Mouse (Mus musculus) MEL (cell line): ENCODE data around the gene Ddx41. TPM values are rescaled to one million over a fixed set of nuclear protein-coding genes. Genes with fewer than 3 reads are reported as not detected.

Experiments used
- DNase-seq: peaks from one replicate; pipeline ENCODE4 v3.0.0; 2011; ENCODE audit warnings: low read depth, low spot score
- H3K27ac ChIP-seq: 2 replicates; pipeline ENCODE4 v1.5.1; 2012; ENCODE audit warnings: low read depth, mild to moderate bottlenecking, control low read depth, low read length, moderate library complexity; ENCODE audit not compliant: control insufficient read depth
- H3K27me3 ChIP-seq, 2 experiments: fragments of 150-350 bp in 1 of 2; sonication (generic) in 1 of 2; 2 replicates each; pipeline ENCODE4 v1.6.1; 2012; ENCODE audit warnings: low read length in 2 of 2, mild to moderate bottlenecking in 2 of 2, improper control_type of control experiment in 1 of 2, moderate library complexity in 1 of 2; ENCODE audit not compliant: insufficient read depth in 2 of 2, control insufficient read depth in 1 of 2
- H3K36me3 ChIP-seq, 2 experiments: 2 replicates each; pipeline ENCODE4 v1.6.1; 2012 to 2014; ENCODE audit warnings: low read length in 2 of 2, improper control_type of control experiment in 1 of 2, inconsistent platforms in 1 of 2, mild to moderate bottlenecking in 1 of 2; ENCODE audit not compliant: insufficient read depth in 2 of 2, control insufficient read depth in 1 of 2
- H3K4me1 ChIP-seq, 2 experiments: fragments of 150-350 bp in 1 of 2; sonication (generic) in 1 of 2; 2 replicates each; pipeline ENCODE4 v1.6.1; 2012; ENCODE audit warnings: low read length in 2 of 2, improper control_type of control experiment in 1 of 2, mild to moderate bottlenecking in 1 of 2; ENCODE audit not compliant: insufficient read depth in 2 of 2, control insufficient read depth in 1 of 2
- H3K4me3 ChIP-seq, 2 experiments: fragments of 150-350 bp in 1 of 2; sonication (generic) in 1 of 2; 2 replicates each; pipeline ENCODE4 v1.5.1; 2012; ENCODE audit warnings: low read depth in 2 of 2, low read length in 2 of 2, mild to moderate bottlenecking in 2 of 2, moderate library complexity in 2 of 2, control low read depth in 1 of 2, improper control_type of control experiment in 1 of 2; ENCODE audit not compliant: control insufficient read depth in 1 of 2, insufficient read depth in 1 of 2
- H3K79me2 ChIP-seq: 2 replicates; pipeline ENCODE4 v1.6.1; 2012; ENCODE audit warnings: mild to moderate bottlenecking, low read length, moderate library complexity; ENCODE audit not compliant: control insufficient read depth, poor library complexity, insufficient read depth
- H3K9ac ChIP-seq: 2 replicates; pipeline ENCODE4 v1.6.1; 2012; ENCODE audit warnings: low read depth, mild to moderate bottlenecking, control low read depth, low read length, moderate library complexity; ENCODE audit not compliant: control insufficient read depth, poor library complexity, severe bottlenecking
- H3K9me3 ChIP-seq: fragments of 150-350 bp; sonication (generic); replicated peaks from 2 replicates; pipeline ENCODE4 v1.6.1; 2012; ENCODE audit warnings: mild to moderate bottlenecking, low read length, improper control_type of control experiment, moderate library complexity; ENCODE audit not compliant: insufficient read depth
- BHLHE40 ChIP-seq: IDR thresholded peaks from 2 replicates; pipeline ENCODE4 v1.6.1; 2012; ENCODE audit warnings: low read depth, mild to moderate bottlenecking, inconsistent platforms, low read length, improper control_type of control experiment, borderline replicate concordance
- CTCF ChIP-seq, 3 experiments: IDR thresholded peaks in 2 of 3; conservative IDR thresholded peaks in 1 of 3; 2 replicates each; pipeline ENCODE4 v1.5.1; 2011 to 2012; ENCODE audit warnings: low read length in 3 of 3, low read depth in 2 of 3, mild to moderate bottlenecking in 2 of 3, improper control_type of control experiment in 1 of 3, inconsistent platforms in 1 of 3, mixed read lengths in 1 of 3, moderate library complexity in 1 of 3; ENCODE audit not compliant: control insufficient read depth in 1 of 3, insufficient read depth in 1 of 3, poor library complexity in 1 of 3, severe bottlenecking in 1 of 3
- E2F4 ChIP-seq: IDR thresholded peaks from 2 replicates; pipeline ENCODE4 v1.6.1; 2011; ENCODE audit warnings: low read depth, low read length, improper control_type of control experiment, borderline replicate concordance
- ELF1 ChIP-seq: IDR thresholded peaks from 2 replicates; pipeline ENCODE4 v1.6.1; 2014; ENCODE audit warnings: low read depth, mild to moderate bottlenecking, inconsistent platforms, low read length, improper control_type of control experiment, moderate library complexity
- EP300 ChIP-seq, 2 experiments: IDR thresholded peaks; 2 replicates each; pipeline ENCODE4 v1.6.1; 2011; ENCODE audit warnings: improper control_type of control experiment in 2 of 2, low read length in 2 of 2, low read depth in 1 of 2, mild to moderate bottlenecking in 1 of 2
- GABPA ChIP-seq: IDR thresholded peaks from 2 replicates; pipeline ENCODE4 v1.6.1; 2012; ENCODE audit warnings: low read depth, mild to moderate bottlenecking, inconsistent platforms, low read length, improper control_type of control experiment, moderate library complexity
- GATA1 ChIP-seq: IDR thresholded peaks from 2 replicates; pipeline ENCODE4 v1.6.1; 2011; ENCODE audit warnings: low read depth, low read length, improper control_type of control experiment
- JUND ChIP-seq: IDR thresholded peaks from 2 replicates; pipeline ENCODE4 v1.6.1; 2011; ENCODE audit warnings: low read depth, mild to moderate bottlenecking, improper control_type of control experiment, low read length
- MAFK ChIP-seq: IDR thresholded peaks from 2 replicates; pipeline ENCODE4 v1.6.1; 2011; ENCODE audit warnings: low read depth, mild to moderate bottlenecking, low read length, improper control_type of control experiment, borderline replicate concordance
- MEF2A ChIP-seq: IDR thresholded peaks from 2 replicates; pipeline ENCODE4 v1.6.1; 2014; ENCODE audit warnings: low read depth, mild to moderate bottlenecking, inconsistent platforms, low read length, improper control_type of control experiment; ENCODE audit not compliant: poor library complexity, insufficient replicate concordance, severe bottlenecking; ENCODE audit errors: extremely low read depth
- POLR2A ChIP-seq, 2 experiments: IDR thresholded peaks; 2 replicates each; pipeline ENCODE4 v1.6.1; 2011 to 2012; ENCODE audit warnings: low read length in 2 of 2, mild to moderate bottlenecking in 2 of 2, control low read depth in 1 of 2, improper control_type of control experiment in 1 of 2, low read depth in 1 of 2, moderate library complexity in 1 of 2; ENCODE audit not compliant: control insufficient read depth in 1 of 2, insufficient read depth in 1 of 2, poor library complexity in 1 of 2
- POLR2AphosphoS2 ChIP-seq: IDR thresholded peaks from 2 replicates; pipeline ENCODE4 v1.6.1; 2011; ENCODE audit warnings: low read length, improper control_type of control experiment
- RCOR1 ChIP-seq: IDR thresholded peaks from 2 replicates; pipeline ENCODE4 v1.6.1; 2012; ENCODE audit warnings: low read depth, mild to moderate bottlenecking, inconsistent platforms, low read length, improper control_type of control experiment
- SMC3 ChIP-seq: IDR thresholded peaks from 2 replicates; pipeline ENCODE4 v1.6.1; 2011; ENCODE audit warnings: low read depth, low read length, improper control_type of control experiment
- TAL1 ChIP-seq: IDR thresholded peaks from 2 replicates; pipeline ENCODE4 v1.6.1; 2012; ENCODE audit warnings: mild to moderate bottlenecking, inconsistent platforms, low read length, moderate library complexity, mixed read lengths
- TCF12 ChIP-seq: IDR thresholded peaks from 2 replicates; pipeline ENCODE4 v1.6.1; 2014; ENCODE audit warnings: low read depth, mild to moderate bottlenecking, inconsistent platforms, low read length, improper control_type of control experiment, moderate library complexity
- UBTF ChIP-seq: IDR thresholded peaks from 2 replicates; pipeline ENCODE4 v1.6.1; 2012; ENCODE audit warnings: low read depth, mild to moderate bottlenecking, inconsistent platforms, low read length, improper control_type of control experiment, moderate library complexity, borderline replicate concordance; ENCODE audit not compliant: insufficient read depth
- USF1 ChIP-seq: IDR thresholded peaks from 2 replicates; pipeline ENCODE4 v1.6.1; 2014; ENCODE audit warnings: low read depth, mild to moderate bottlenecking, inconsistent platforms, low read length, improper control_type of control experiment, moderate library complexity
- ZMIZ1 ChIP-seq: IDR thresholded peaks from 2 replicates; pipeline ENCODE4 v1.6.1; 2012; ENCODE audit warnings: low read depth, mild to moderate bottlenecking, inconsistent platforms, low read length, improper control_type of control experiment, moderate library complexity
- polyA plus RNA-seq, 2 experiments: library from polyadenylated mRNA; stranded (reverse) in 1 of 2; unstranded in 1 of 2; fragments of >175 nt in 1 of 2; fragments of >200 nt in 1 of 2; gene quantifications; 2 replicates each; pipeline versions ENCODE4 v1.2.1 to v1.2.4; 2012; ENCODE audit warnings: low replicate concordance in 2 of 2, low read depth in 1 of 2; ENCODE audit not compliant: insufficient read length in 2 of 2, insufficient read depth in 1 of 2, missing spikeins in 1 of 2
- total RNA-seq: library from RNA; depleted of rRNA; stranded (reverse); fragments of 300-350 nt; gene quantifications from 2 replicates; pipeline ENCODE4 v1.2.3, GENCODE M21; 2012

The Ddx41 gene
- total and polyA plus RNA-seq, 3 experiments, result 58.5 to 88.8 TPM; not detected in 1

- no peaks in the 10 kb centered on the region; a peak in 1 of 4 replicates for H3K36me3 ChIP-seq
- TF ChIP-seq SMC3, result no peak
- no peak for TF ChIP-seq CTCF (IDR thresholded peaks at IDR 0.05 in 2 of 3, conservative IDR thresholded peaks at IDR 0.05 in 1 of 3; ENCODE audit: control insufficient read depth in 1 of 3, insufficient read depth in 1 of 3, low read depth in 2 of 3, low read length in 3 of 3, poor library complexity in 1 of 3, severe bottlenecking in 1 of 3)
- TF ChIP-seq BHLHE40, result no peak
- TF ChIP-seq POLR2A (IDR thresholded peaks at IDR 0.05; ENCODE audit: control insufficient read depth in 1 of 2, insufficient read depth in 1 of 2, low read depth in 1 of 2, low read length in 2 of 2, poor library complexity in 1 of 2), result no peak
- no peak for TF ChIP-seq ELF1
- TF ChIP-seq USF1, result no peak
- no peak for TF ChIP-seq JUND
- TF ChIP-seq EP300 (IDR thresholded peaks at IDR 0.05; ENCODE audit: low read depth in 1 of 2, low read length in 2 of 2), result no peak
- no peak for TF ChIP-seq GABPA
- TF ChIP-seq POLR2AphosphoS2, result no peak
- no peak for TF ChIP-seq MAFK
- no peak for TF ChIP-seq TCF12
- TF ChIP-seq MEF2A, result no peak
- TF ChIP-seq TAL1, result no peak
- no peak for TF ChIP-seq E2F4
- TF ChIP-seq, all 39 proteins: peak for 0
- Histone ChIP-seq H3K4me1 (no peaks in the 10 kb centered on the region), H3K4me3 (no peak overlapping the region), H3K79me2 (no peaks in the 10 kb centered on the region), H3K9ac (no peak overlapping the region), H3K27ac (no peak overlapping the region), H3K27me3 (no peaks in the 10 kb centered on the region), H3K9me3 (no peaks in the 10 kb centered on the region)
- DNase-seq, result no peak
Measured at GRCm38 (mm10) chr13:55547916-55548315, 11.5 kb upstream of the Ddx41 start.

- H3K9ac ChIP-seq, result no peak overlapping the region
- H3K27me3 ChIP-seq, result no peaks in the 10 kb centered on the region
- no peak overlapping the region for H3K4me3 ChIP-seq
Measured at GRCm38 (mm10) chr13:55544792-55545191, 8.3 kb upstream of the Ddx41 start.

More at GRCm38 (mm10) chr13:55544792-55545191, 8.3 kb upstream of the Ddx41 start:
- Histone ChIP-seq H3K9me3 (no peaks in the 10 kb centered on the region), H3K4me1 (no peaks in the 10 kb centered on the region), H3K79me2 (no peaks in the 10 kb centered on the region)
- DNase-seq, result no peak
- peak; percentile 70 for TF ChIP-seq TAL1
- TF ChIP-seq ZMIZ1, result no peak
- TF ChIP-seq UBTF, result no peak
- TF ChIP-seq GATA1, result no peak
- no peak for TF ChIP-seq POLR2A (IDR thresholded peaks at IDR 0.05; ENCODE audit: control insufficient read depth in 1 of 2, insufficient read depth in 1 of 2, low read depth in 1 of 2, low read length in 2 of 2, poor library complexity in 1 of 2)
- no peak for TF ChIP-seq JUND
- no peak for TF ChIP-seq RCOR1
- TF ChIP-seq ELF1, result no peak
- TF ChIP-seq, all 39 proteins: peak for 1
- no peak overlapping the region for H3K27ac ChIP-seq
- H3K36me3 ChIP-seq, result peaks cover 0 to 2% of the 10 kb centered on the region in 2 experiments; a peak in 1 of 4 replicates
